ENCODE assay signal across 12 mouse cellular contexts in genomic region chr5:120174317-120174716, GRCm38 (mm10). TPM values are rescaled to one million over a fixed set of nuclear protein-coding genes. Genes with fewer than 3 reads are reported as not detected.
DNase-seq lines count a peak whose midpoint lies in the region; ATAC-seq and TF ChIP-seq lines count a peak whose summit lies in the region.
"Had no signal": no experiment of that assay in that cellular context is flagged by ENCODE, and none has a peak within 500 bp of the region (broad histone marks: within the 10 kb centered on the region; RNA-seq: fewer than 3 reads in every experiment).

No protein-coding gene starts in this region.

- H3K4me3 ChIP-seq in cortical plate, adult 2 months (ENCODE audit: insufficient read depth, low read length) = no peak overlapping the region
- H3K4me3 ChIP-seq in midbrain, embryonic 11.5 days (ENCODE audit: low read depth, low read length) = no peak overlapping the region
- H3K4me3 ChIP-seq in kidney, embryonic 15.5 days (replicated peaks) = no peak overlapping the region
- no peak overlapping the region for H3K4me3 ChIP-seq in kidney, embryonic 16.5 days (ENCODE audit: low read length)
- H3K4me3 ChIP-seq: intestine, embryonic 15.5 days had no signal

- peak; percentile 36 for DNase-seq in gastrocnemius, postnatal 14 days
- DNase-seq in gastrocnemius, adult 18-20 months (ENCODE audit: low spot score) = no peak
- peak; percentile 32 for DNase-seq in Muller cell, postnatal 12 days (ENCODE audit: inconsistent ontology term)
- DNase-seq in midbrain, embryonic 11.5 days (ENCODE audit: low spot score, missing footprints) = no peak
- DNase-seq: lung, postnatal 10 days; spleen, adult 18-20 months had no signal

- no peak for TF ChIP-seq POLR2A in cortical plate, adult 2 months (IDR thresholded peaks at IDR 0.05; ENCODE audit: extremely low read depth, insufficient read depth, low read length)

- no peak overlapping the region for H3K27ac ChIP-seq in cortical plate, adult 2 months (ENCODE audit: insufficient read depth, low read length)
- H3K27ac ChIP-seq in midbrain, embryonic 11.5 days (ENCODE audit: low read depth, low read length) = peak overlapping the region; percentile 25
- H3K27ac ChIP-seq in kidney, embryonic 15.5 days = no peak overlapping the region
- no peak overlapping the region for H3K27ac ChIP-seq in kidney, embryonic 16.5 days (ENCODE audit: low read length)
- H3K27ac ChIP-seq: intestine, embryonic 15.5 days had no signal

- H3K9ac ChIP-seq in midbrain, embryonic 11.5 days (ENCODE audit: low read length) = no peak overlapping the region
- no peak overlapping the region for H3K9ac ChIP-seq in kidney, embryonic 15.5 days
- no peak overlapping the region for H3K9ac ChIP-seq in kidney, embryonic 16.5 days (replicated peaks; ENCODE audit: low read length)
- H3K9ac ChIP-seq: intestine, embryonic 15.5 days had no signal

- intact Hi-C loops in gastrocnemius, postnatal 14 days (cut with DNase I; ENCODE audit: low total_unique reads) = loop anchor here (5.0 kb wide), 1 partner anchor 38 kb away; no protein-coding TSS in a partner anchor

- TF ChIP-seq CTCF in cortical plate, adult 2 months (IDR thresholded peaks at IDR 0.05; ENCODE audit: extremely low read depth, insufficient read depth, low read length) = peak; percentile 39; the same call in 1 of the 2 replicates

- H3K27me3 ChIP-seq in midbrain, embryonic 11.5 days (ENCODE audit: control insufficient read depth, insufficient read depth, low read length) = no peaks in the 10 kb centered on the region
- no peaks in the 10 kb centered on the region for H3K27me3 ChIP-seq in kidney, embryonic 15.5 days
- H3K27me3 ChIP-seq in kidney, embryonic 16.5 days (ENCODE audit: insufficient read depth, low read length) = no peaks in the 10 kb centered on the region
- H3K27me3 ChIP-seq: intestine, embryonic 15.5 days had no signal

- no peaks in the 10 kb centered on the region for H3K36me3 ChIP-seq in midbrain, embryonic 11.5 days (ENCODE audit: control insufficient read depth, insufficient read depth, low read length)
- peaks cover 19% of the 10 kb centered on the region for H3K36me3 ChIP-seq in kidney, embryonic 15.5 days
- H3K36me3 ChIP-seq in kidney, embryonic 16.5 days (ENCODE audit: insufficient read depth, low read length) = peaks cover 9% of the 10 kb centered on the region; the same call in 1 of the 2 replicates
- H3K36me3 ChIP-seq: intestine, embryonic 15.5 days had no signal

- no peaks in the 10 kb centered on the region for H3K9me3 ChIP-seq in midbrain, embryonic 11.5 days (ENCODE audit: control insufficient read depth, low read length)
- no peaks in the 10 kb centered on the region for H3K9me3 ChIP-seq in kidney, embryonic 15.5 days (replicated peaks)
- no peaks in the 10 kb centered on the region for H3K9me3 ChIP-seq in kidney, embryonic 16.5 days (ENCODE audit: low read length)
- H3K9me3 ChIP-seq: intestine, embryonic 15.5 days had no signal

- ATAC-seq in midbrain, embryonic 11.5 days (ENCODE audit: low FRiP score) = no peak
- ATAC-seq in erythroblast, adult 5-6 weeks (replicated peaks; ENCODE audit: low FRiP score, poor library complexity, severe bottlenecking) = no peak
- ATAC-seq in kidney, embryonic 15.5 days (replicated peaks; ENCODE audit: low FRiP score) = no peak
- ATAC-seq in kidney, embryonic 16.5 days (ENCODE audit: low FRiP score, low TSS enrichment) = no peak
- ATAC-seq: activated CD4-positive, CD25-positive, alpha-beta regulatory T cell, adult 4 months; intestine, embryonic 15.5 days had no signal

- no peaks in the 10 kb centered on the region for H3K4me1 ChIP-seq in cortical plate, adult 2 months (ENCODE audit: control insufficient read depth, insufficient read depth, low read length)
- H3K4me1 ChIP-seq in midbrain, embryonic 11.5 days (ENCODE audit: control insufficient read depth, insufficient read depth, low read length) = peaks cover 5% of the 10 kb centered on the region; the same call in 1 of the 2 replicates
- H3K4me1 ChIP-seq in kidney, embryonic 15.5 days = peaks cover 13% of the 10 kb centered on the region
- H3K4me1 ChIP-seq in kidney, embryonic 16.5 days (ENCODE audit: insufficient read depth, low read length) = peaks cover 7% of the 10 kb centered on the region; the same call in 1 of the 2 replicates

- H3K4me2 ChIP-seq in midbrain, embryonic 11.5 days = no peak overlapping the region
- no peak overlapping the region for H3K4me2 ChIP-seq in kidney, embryonic 15.5 days
- H3K4me2 ChIP-seq in kidney, embryonic 16.5 days (replicated peaks; ENCODE audit: low read depth, low read length) = no peak overlapping the region
- H3K4me2 ChIP-seq: intestine, embryonic 15.5 days had no signal

- 50% methylated on average over 7 of the region's 7 CpGs for WGBS in midbrain, embryonic 11.5 days
- WGBS in kidney, embryonic 15.5 days = 60% methylated on average over 7 of the region's 7 CpGs
- WGBS in kidney, embryonic 16.5 days = 48% methylated on average over 7 of the region's 7 CpGs

RNA-seq across cellular contexts. Expression of gene Rbm19, which starts 58.1 kb away (rescaled TPM):
- total RNA-seq in gastrocnemius, postnatal 14 days (2021) = 10 to 100 TPM; 14.4 to 18.6 TPM
- total RNA-seq in gastrocnemius, adult 18-20 months (2021) = 10 to 100 TPM; 15.2 to 20.1 TPM
- 8.3 and 9.0 TPM in 2 replicates for polyA plus RNA-seq in cortical plate, adult 2 months (2012; rRNA removed)
- 23.0 and 24.5 TPM in 2 replicates for polyA plus RNA-seq in midbrain, embryonic 11.5 days (2014; fragmentation: Nextera tagmentation; extraction: Ambion mirVana)
- 2.1 and 4.0 TPM in 2 replicates for total RNA-seq in erythroblast, adult 5-6 weeks (2015; ENCODE audit: low replicate concordance)
- 3.3 and 4.6 TPM in 2 replicates for total RNA-seq in erythroblast, adult 5-6 weeks (2017; ENCODE audit: low replicate concordance)
- 25.0 and 25.9 TPM in 2 replicates for polyA plus RNA-seq in kidney, embryonic 15.5 days (2015; fragmentation: Nextera tagmentation; extraction: Ambion mirVana)
- polyA plus RNA-seq in kidney, embryonic 16.5 days (2015; fragmentation: Nextera tagmentation; extraction: Ambion mirVana) = 26.0 and 28.1 TPM in 2 replicates

Comparison
In these comparisons a context has a peak if more than half of its experiments do, and no peak if none do; other contexts are left out.
1. DNase-seq: peak in gastrocnemius, postnatal 14 days (single experiment) and Muller cell, postnatal 12 days (single experiment); none in gastrocnemius, adult 18-20 months (single experiment) and midbrain, embryonic 11.5 days (single experiment).